Mouse (Mus musculus): ENCODE measurements around the gene Coq5. TPM values are rescaled to one million over a fixed set of nuclear protein-coding genes. Genes with fewer than 3 reads are reported as not detected.

Coq5 gene
- polyA plus RNA-seq (2015; fragmentation: Nextera tagmentation; extraction: Ambion mirVana): 28.4 and 38.6 TPM in 2 replicates

DNA sequence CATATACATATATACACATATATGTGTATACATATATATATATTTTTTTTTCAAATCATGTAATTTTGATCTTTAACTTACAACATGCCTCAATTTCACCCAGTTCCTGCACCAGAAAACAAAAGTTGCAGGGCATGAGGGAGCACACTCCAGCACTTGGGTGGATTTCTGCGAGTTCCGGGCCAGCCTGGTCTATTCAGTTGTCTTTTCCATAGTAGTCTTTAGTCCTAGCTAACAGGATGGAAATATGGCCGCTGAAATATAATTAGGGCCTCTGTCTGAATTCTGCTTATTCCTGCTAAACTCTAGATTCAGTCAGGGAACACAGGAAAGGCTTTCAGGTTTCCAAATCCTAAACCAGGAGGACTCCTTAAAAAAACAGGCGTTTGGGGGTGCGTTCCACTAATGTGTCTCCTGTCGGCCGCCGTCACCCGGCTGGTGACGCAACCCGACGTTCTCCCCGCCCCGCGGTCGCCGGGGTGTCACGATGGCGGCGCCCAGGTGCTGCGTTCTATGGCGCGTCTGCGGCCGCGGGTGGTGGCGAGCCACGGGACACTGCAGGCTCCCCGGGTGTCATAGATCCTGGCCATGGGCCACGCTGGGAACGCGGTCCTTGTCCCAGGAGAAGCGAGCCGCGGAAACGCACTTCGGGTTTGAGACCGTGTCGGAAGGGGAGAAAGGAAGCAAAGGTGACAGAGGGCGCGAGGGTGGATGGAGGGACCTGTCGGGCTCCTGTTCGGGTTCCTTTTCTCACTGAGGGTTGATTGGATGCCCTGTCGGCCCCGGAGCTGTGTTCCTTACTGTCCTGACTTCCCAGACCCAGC is at the start of gene Coq5:
Gene Coq5 (plus strand): TSS at position 441 of the 824 bp plus-strand sequence.

DNA sequence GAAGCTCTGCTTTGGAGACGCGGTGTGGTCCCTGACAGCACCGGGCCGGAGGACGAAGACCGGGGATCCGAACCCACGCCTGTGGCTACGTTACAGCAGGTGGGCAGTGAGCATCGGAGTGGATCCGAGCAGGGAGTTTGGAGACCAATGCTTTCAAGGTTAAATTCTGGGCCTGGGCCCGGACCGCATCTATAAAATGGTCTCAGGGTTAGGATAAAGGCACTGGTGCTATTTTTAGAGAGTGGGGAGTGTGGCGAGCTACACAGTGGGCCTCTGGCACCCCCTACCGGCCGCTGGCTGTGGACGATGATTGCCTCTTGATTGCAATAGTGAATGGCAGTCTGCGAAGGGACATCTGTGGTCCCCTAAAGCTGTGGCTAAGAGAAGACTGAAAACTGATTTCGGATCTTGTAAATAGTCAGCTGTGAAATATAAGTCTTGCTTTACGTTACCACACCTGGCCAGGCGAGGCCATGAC is 43.6 kb upstream of the Coq5 start, which contains the start of gene Pop5:
Gene Pop5 (plus strand): TSS at position 51 of the 478 bp plus-strand sequence.

DNA sequence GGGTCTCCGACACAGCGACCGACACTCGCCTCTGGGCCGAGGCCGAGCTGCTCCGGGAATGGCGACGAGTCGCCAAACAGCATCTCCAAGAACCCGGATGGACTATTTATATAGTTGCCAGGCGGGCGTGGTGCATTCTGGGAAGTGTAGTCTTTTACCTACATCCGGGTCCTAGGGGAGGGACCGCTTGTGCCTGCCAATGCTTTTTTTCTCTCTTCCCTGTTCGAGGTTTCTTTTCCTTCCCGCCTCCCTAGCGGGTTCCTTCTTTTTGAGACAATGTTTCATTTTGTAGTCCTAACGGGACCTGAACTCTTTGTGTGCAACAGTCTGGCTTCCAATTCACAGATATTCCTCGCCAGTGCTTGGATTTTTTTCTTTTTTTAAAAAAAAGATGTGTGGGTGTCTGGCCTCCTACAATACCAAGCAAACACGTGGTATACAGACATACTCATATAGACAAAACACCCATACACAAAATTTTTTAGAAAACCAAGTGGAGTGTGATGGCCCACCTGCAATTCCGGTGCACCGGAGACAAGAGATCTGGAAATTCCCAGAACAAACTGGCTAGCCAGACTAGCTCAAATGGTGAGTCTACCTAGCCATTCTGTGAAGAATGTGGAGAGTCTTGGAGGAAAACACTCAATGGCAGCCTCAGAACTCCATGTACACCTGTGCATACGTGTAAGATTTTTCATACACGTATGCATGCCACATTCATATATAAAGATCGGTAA is 6.5 kb upstream of the Coq5 start, which contains the start of gene Rnf10:
Gene Rnf10 (minus strand): TSS at position 87 of the 737 bp plus-strand sequence.

DNA sequence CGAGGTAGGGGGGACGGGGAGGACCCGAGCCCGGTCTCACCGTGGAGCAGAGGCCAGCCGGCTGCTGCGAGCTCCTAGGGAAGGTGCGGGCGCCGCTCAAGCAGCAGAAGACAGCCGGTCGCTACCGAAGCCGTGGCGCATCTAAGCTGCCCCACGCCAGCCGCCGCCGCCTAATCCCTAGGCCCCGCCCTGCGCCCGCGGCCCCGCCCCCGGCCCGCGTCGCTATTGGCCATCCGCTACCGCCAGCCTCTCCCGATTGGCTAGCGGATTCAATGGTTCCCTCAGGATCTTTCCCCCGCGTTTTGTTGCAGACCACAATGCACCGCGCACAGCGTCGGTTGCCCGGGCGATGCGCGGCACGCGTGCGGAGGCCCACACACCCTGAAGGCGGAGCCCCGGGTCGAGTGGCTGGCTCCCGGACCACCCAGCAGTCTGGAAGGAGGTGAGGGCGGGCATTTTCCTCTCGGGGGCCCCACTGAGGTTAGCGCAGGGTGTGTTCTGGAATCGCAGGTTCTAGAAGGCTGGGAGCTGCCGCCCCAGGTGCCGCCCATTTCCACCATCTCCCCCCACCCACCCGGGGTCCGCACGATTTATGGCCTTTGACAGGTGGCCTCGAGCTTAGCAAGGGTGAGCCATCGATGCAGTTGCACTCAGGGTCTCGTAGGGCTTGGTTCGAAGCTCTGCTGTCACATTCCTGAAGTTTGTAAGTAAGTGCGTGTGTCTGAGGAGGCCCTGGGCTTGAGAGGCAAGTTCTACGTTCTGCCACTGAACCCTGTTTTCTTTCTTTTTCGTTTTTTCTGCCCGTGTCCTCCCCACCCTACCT is 21.5 kb downstream of the Coq5 start, which contains the start of gene Dynll1:
Gene Dynll1 (minus strand): TSS at position 208 of the 823 bp plus-strand sequence.

DNA sequence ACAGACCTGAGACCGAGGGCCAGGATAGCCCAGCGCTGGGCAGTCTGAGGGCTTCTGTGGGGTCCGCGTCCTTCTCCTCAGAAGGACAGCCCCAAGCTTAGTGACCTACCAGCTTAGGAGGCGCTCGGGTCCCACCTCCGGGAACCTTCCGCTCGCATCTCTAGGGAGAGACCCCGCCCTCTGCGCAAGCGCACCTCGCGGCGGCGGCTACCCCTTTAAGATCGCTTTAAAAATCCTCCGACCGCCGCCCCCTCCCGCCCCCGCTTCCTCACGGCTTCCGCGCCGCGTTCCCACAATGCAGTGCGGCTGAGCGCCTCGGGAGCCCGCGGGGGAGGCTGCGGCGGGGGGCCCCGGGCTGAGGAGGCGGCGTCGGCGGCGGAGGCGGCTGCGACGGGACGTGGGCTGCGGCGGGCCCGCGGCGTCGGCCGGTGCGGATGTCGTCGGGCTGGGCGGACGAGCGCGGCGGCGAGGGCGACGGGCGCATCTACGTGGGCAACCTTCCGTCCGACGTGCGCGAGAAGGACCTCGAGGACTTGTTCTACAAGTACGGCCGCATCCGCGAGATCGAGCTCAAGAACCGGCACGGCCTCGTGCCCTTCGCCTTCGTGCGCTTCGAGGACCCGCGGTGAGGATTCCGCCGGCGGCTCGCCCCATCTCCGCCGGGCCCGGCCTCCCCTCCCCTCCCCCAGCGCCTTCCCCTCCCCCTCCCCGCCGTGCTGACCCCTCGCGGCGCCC is 47.6 kb downstream of the Coq5 start, which contains the start of gene Srsf9:
Gene Srsf9 (plus strand): TSS at position 303 of the 735 bp plus-strand sequence.

DNA sequence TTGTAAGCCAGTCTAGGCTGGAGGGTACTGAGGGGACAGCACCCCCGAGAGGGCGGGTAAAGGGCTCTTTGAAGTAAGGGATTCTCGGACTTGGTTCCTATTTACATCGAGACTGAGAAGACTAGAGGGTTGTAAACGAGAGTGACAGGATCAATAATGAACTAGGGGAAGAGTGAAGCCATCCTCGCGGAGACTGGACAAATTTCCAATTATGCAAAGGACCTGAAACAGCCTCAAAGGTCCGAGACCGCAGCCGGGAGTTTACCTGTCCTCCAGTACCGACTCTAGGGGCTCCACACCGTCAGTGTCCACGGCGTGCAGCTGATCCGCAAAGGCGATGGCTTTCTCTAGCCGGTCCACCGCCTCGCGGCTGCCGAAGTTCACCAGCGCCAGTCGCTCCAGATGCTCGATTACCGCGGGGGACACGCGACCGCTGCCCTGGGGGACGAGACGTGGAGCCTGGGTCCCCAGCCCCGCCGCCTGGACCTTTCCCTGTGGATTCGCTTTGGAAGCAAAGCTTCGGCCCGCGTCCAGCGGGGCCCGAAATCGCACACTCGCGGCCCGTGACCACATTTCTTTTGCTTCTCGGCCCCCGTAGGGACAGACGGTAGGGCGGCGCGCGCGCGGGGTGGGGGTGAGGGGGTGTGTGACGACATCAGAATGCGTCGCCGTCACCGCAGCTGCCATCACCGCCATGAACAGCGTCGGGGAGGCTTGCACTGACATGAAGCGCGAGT is 61.3 kb downstream of the Coq5 start, which contains the start of the genes Gatc and Triap1:
Gene Gatc (minus strand): TSS at position 602 of the 737 bp plus-strand sequence.
Gene Triap1 (plus strand): TSS at position 649 of the 737 bp plus-strand sequence.

Other genes with a start within 250 kb of the Coq5 start
- 14.9 and 15.3 TPM in 2 replicates for gene Gm10401, start 181.4 kb upstream of the Coq5 start, polyA plus RNA-seq (2015; fragmentation: Nextera tagmentation; extraction: Ambion mirVana)
- 108 and 204 TPM in 2 replicates for gene Acads, start 160.3 kb upstream of the Coq5 start, polyA plus RNA-seq (2015; fragmentation: Nextera tagmentation; extraction: Ambion mirVana)
- 19.7 and 22.9 TPM in 2 replicates for gene Unc119b, start 144.7 kb upstream of the Coq5 start, polyA plus RNA-seq (2015; fragmentation: Nextera tagmentation; extraction: Ambion mirVana)
- 44.5 and 51.0 TPM in 2 replicates for gene Mlec, start 121.5 kb upstream of the Coq5 start, polyA plus RNA-seq (2015; fragmentation: Nextera tagmentation; extraction: Ambion mirVana)
- gene Cabp1, start 85.3 kb upstream of the Coq5 start, polyA plus RNA-seq (2015; fragmentation: Nextera tagmentation; extraction: Ambion mirVana): 1.2 and 2.4 TPM in 2 replicates
- gene Pop5, start 43.8 kb upstream of the Coq5 start, polyA plus RNA-seq (2015; fragmentation: Nextera tagmentation; extraction: Ambion mirVana): 122 and 162 TPM in 2 replicates
- gene Rnf10, start 6.8 kb upstream of the Coq5 start, polyA plus RNA-seq (2015; fragmentation: Nextera tagmentation; extraction: Ambion mirVana): 98.7 and 129 TPM in 2 replicates
- 875 and 948 TPM in 2 replicates for gene Dynll1, start 21.3 kb downstream of the Coq5 start, polyA plus RNA-seq (2015; fragmentation: Nextera tagmentation; extraction: Ambion mirVana)
- 101 and 175 TPM in 2 replicates for gene Srsf9, start 47.5 kb downstream of the Coq5 start, polyA plus RNA-seq (2015; fragmentation: Nextera tagmentation; extraction: Ambion mirVana)
- 24.1 and 24.3 TPM in 2 replicates for gene Gatc, start 61.5 kb downstream of the Coq5 start, polyA plus RNA-seq (2015; fragmentation: Nextera tagmentation; extraction: Ambion mirVana)
- 79.9 and 81.5 TPM in 2 replicates for gene Triap1, start 61.6 kb downstream of the Coq5 start, polyA plus RNA-seq (2015; fragmentation: Nextera tagmentation; extraction: Ambion mirVana)
- gene Cox6a1, start 69.3 kb downstream of the Coq5 start, polyA plus RNA-seq (2015; fragmentation: Nextera tagmentation; extraction: Ambion mirVana): 1,163 and 1,602 TPM in 2 replicates
- gene Msi1, start 149.9 kb downstream of the Coq5 start, polyA plus RNA-seq (2015; fragmentation: Nextera tagmentation; extraction: Ambion mirVana): 7.9 and 8.3 TPM in 2 replicates
- 1.2 and 1.7 TPM in 2 replicates for gene Pla2g1b, start 186.6 kb downstream of the Coq5 start, polyA plus RNA-seq (2015; fragmentation: Nextera tagmentation; extraction: Ambion mirVana)
- gene Sirt4, start 205.1 kb downstream of the Coq5 start, polyA plus RNA-seq (2015; fragmentation: Nextera tagmentation; extraction: Ambion mirVana): 20.8 and 33.9 TPM in 2 replicates
- 21.9 and 26.2 TPM in 2 replicates for gene Pxn, start 227.0 kb downstream of the Coq5 start, polyA plus RNA-seq (2015; fragmentation: Nextera tagmentation; extraction: Ambion mirVana)